Mouse (Mus musculus) cerebellum, adult 9-10 months (tissue): ENCODE results near the gene Efna4.
A peak's percentile ranks its signal among the peaks of the same experiment; 100 is the strongest.

ENCODE experiments used
- DNase-seq: peaks from one replicate; pipeline ENCODE4 v3.0.0; 2022

Efna4 gene

DNA sequence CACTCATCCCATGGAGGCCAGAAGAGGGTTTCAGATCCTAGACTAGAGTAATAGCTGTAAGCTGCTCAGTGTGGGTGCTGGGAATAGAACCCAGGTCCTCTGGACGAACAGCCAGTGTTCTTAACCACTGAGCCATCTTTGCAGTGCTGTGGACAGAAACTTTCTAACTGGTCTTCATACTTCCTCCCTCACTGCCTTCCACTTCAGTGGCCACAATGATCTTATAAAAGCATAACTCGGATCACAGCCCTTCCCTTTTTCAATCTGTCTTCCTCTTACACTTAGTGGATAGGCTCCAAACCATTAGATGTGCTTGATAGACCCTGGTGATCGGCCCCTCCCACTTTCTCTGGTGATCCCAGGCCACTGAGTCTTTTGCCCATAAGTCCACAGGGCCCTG lies 22.4 kb upstream of the Efna4 start:
- DNase-seq = no peak

DNA sequence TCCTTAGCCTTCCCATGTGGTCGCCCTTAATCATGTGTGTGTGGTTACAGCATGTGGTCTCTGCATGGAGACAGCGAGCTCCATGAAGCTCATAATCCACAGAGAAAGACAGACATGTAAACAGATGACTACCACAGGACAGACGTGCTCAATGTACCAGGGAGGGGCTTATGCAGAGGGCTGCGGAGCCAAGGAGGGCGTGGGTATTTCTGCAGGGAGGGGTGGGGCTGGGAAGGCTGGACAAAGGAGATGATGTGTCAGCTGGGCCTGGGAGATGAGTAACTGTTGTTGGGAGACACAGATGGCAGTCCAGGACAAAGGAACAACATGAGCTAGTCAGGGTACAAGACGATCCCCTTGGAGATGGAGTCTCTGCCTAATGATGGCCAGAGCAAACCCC lies 21.8 kb upstream of the Efna4 start:
- no peak for DNase-seq

DNA sequence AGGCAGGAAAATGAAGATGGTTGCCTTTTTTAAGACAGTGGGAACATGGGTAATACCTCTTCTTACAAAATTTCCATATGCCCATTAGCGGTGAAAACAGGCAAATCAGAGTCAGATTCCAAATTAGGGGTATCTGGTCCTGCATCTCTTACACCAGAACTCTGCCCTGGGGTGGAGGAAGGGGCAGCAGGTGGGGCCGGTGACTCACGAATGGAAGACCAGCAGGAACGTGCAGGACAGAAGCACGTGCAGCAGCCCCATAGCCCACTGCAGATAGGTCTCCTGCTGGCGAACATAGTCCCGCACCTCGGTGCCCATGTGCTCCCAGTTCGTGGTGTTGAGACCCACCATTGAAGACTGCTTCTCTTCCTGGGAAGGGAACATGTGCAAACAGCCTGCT lies 18.2 kb upstream of the Efna4 start:
- no peak for DNase-seq

DNA sequence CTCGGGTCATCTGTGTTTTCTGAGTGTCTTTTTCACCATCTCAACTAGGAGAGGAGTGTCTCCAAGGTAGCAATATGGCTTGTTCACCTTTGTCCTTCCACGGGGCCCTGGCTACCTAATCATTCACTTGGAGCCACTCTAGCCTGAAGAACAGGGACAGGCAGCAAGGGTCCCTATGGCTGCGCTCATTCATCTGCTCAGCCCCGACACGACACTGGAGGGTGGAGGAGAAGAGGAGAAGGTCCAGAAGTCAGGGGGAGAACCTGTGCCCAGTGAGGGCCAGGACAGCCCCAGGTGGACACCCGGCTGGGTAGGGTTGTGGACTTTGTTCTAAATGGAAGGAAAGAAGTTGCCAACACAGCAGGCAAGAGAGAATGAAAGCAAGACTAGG lies 17.7 kb upstream of the Efna4 start:
- DNase-seq = no peak

DNA sequence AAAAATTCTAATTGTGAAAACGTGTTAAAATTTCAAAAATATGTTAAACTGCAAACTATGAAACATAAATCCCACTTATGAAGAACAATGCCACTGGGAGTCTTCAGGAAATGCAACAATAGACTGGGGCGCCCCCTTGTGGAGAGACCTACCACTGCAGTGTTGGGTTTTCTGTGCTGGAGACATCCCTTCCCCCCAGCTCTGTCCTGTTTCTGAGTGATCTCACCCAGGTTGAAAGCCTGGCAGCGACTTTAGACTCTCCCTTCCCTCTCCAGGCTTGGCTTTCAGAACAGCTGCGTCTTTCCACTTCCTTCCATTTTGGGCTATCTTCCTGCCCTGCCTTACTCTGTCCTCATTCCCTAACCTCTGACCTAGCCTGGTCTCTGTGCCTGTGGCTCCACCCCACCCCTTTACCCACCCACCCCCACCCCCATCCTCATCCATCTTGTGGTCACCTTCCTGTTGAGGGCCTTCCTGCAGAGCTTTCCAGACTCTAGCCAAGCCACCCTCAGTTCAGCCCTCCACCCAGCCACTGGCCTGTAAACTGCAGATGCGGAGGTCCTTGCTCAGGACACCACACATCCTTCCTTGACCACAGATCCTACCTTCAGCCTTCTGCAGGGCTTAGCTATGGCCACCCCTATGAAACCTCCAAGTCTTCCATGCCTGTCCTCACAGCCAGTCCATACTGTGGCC lies 17.1 kb upstream of the Efna4 start:
- peak; percentile 91 for DNase-seq

DNA sequence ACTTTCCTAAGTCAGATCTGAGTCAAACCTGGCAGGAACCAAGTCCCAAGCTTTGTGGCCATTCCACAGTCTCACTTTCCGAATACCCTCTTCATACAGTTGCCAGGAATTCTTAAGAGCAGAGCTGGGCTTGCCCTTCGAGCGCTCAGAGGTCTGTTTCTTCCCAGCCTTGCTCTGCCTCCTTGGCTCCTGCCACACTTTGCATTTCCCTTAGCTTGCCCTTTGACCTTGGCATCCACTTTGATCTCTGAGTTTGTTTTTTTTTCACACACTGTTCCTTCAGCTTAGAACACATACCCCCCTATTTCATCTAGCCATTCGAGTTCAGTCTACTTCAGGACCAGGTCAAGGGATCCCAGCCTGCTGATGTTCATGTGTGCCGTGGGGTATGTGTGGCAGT lies 13.4 kb upstream of the Efna4 start:
- no peak for DNase-seq

DNA sequence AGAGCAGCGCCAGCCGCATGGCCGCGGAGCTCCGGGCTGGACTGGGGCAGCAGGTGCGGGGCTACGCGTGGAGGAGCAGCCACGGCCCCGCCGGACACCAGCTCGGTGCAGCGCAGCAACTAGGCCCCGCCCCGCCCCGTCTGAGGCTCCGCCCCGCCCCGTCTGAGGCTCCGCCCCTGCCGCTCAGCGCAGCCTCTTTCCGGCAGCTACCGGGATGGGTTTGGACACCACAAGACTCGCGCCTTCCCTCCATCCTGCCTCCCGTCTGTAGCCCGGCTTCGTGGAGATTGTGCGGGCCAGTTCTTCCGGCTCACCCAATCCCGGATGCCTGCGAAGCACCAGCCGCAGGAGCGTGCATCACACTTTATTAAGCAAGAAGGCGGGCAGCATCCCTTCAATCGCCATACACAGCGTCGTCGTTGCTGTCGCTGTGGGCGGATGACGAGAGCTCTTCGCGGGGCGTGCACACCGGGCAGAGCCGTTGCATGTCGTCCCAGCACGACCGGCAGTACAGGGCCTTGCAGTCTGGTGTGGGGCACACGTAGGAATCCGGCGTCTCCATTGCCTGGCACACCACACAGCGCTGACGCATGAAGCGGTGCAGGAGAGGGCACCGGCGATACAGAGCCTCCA lies 12.2 kb upstream of the Efna4 start, which contains the start of gene Adam15:
Adam15 (minus strand) TSS at position 128 of the 633 bp plus-strand sequence.
- DNase-seq = peak; percentile 94

DNA sequence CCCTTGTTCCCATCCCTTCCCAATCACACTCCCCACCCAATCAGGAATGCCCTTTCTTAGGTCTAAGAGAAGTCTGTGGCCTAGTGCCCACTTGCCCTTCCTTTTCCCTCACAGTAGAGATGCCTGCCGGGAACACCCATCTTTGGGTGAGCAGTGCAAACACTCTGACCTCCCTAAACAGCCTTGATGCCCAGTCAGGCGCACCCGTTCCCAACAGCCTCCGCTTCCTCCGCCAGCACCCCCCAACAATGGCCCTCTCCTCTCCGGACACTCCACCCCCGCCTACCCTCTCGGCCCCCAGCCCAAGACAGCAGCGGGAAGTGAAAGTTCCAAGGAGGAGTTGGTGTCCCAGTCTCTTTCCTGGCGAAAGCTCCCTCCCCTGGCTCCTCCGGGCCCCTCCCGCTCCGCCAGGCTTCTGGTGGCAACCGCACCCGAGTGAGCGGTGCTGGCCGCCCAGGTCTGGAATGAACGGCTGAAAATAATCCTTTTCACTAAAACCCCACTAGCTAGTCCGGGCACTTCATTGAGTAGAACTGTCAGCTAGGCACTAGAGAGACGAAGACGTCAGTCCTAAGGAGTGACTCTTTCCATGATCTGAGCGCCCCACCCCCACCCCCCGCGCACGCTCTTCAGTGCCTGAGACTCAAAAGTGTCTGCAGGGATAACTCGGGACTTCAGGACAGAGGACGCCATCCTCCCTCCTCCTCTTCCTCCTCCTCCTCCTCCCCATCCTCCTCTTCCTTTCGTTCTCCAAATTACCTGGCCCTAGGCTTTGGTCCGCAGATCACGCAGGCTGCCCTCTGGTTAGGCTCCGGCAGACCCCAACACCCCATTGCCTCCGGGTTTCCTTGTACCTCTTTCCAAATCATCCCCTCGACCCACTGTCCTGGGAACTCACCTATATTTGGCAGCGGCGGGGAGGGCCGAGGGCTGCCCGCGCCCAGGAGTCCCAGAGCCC lies 11.4 kb upstream of the Efna4 start:
- DNase-seq = peak; percentile 55

DNA sequence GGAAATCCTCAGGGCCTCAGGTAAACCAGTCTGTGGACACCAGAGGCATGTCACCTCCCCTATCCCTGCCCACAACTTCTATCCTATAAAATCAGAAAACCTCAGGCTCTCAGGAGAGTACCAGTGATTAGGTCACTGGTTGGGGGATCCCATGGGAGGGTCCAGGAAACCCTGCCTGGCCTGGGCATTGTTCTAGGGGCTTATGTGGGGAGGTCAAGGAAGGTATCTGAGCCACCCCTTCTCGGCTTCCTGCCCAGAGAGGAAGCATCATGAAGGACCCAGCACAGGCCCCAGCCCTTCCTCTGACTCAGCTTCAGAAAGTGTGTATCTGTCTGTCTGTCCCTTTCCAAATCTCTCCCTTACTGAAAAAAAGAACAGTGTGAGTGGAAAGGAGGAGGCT lies 10.1 kb upstream of the Efna4 start:
- no peak for DNase-seq

DNA sequence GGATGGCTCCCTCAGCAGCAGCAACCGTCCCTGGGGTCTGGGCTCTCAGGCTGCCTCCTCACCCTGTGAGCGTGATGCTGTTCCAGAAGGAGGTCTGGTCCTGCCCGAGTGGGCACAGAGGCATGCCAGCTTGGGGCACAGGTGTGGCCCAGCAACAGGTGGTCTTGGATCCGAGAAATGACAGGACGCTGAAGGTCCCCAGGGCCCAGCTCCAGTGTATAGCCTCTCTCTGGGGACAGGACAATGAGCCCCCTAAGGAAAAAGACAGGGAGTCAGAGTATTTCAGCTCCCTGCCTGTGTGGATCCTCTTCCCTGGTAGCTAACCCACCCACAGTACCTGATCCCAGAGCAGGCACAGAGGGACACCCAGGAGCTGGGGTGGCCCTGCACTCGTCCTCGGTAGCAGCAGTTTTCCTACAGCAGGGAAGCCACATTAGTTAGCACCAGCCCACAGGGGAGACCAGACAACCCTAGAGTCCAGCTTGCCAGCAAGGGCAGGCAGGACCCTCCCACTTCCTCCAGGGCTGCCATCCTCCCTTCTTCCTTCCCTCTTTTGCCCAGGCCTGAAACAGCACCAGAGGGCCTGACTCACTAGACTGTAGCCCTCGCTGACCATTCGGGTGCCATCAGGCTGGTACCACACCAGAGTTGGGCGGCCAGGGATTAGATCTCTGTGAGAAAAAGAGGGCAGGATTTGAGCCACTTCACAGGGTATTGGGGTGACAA lies 9.2 kb upstream of the Efna4 start:
- DNase-seq = no peak

DNA sequence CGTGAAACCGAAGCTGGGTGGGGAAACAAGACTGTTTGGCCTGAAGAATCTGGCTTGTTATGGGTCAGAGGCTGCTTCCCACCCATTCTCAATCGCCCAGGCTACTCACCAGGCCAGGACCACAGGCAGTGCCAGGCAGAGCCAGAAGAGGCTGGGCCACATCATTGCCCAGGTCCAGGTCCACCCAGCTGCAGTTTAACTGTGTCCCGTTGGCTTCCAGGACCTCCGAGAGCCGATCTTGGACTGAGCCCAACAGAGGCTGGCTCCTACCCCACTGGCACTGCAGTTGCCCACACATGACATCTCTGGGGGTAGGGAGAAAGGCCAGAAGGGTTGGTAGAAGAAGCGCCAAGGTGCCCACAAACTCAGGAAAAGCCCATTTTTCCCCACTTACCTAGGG lies 5.5 kb upstream of the Efna4 start:
- no peak for DNase-seq

DNA sequence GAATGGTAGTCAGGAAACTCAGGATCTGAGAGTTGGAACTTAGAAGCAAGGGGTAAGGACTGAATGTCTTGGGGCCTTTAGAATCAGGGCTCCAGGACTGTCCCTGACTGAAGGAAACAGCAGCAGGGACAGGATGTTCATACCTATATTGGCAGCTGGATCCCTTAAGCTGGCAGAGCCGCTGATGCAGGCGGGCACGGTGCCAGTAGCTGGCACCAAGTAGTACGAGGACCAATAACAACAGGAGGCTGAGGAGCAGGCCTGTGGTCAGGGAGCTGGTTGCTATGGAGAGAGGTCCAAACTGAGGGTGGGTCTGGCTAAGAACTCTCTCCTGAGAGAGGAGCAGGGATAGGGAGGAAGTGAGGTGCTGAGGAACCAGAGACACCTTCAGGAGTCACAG lies 4.0 kb upstream of the Efna4 start:
- DNase-seq = no peak

DNA sequence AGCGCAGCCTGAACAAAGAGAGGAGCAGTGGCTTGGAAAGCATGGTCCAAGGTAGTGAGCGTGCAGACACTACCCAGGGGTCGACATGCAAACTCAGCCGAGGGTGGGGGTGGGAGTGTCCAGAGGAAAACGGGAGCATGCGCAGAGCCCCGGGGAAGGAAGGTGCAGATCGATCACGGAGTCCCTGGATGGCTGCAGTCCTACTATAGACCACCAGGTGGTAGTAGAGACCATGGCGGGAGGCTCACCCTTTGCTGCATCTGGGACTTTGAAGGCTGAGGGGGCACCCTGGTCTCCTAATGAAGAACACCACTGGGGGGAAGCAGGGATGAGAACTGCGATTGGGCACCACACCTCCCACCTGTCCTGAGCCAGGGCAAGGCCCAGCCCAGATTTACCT lies 2.6 kb upstream of the Efna4 start:
- DNase-seq = peak; percentile 79

DNA sequence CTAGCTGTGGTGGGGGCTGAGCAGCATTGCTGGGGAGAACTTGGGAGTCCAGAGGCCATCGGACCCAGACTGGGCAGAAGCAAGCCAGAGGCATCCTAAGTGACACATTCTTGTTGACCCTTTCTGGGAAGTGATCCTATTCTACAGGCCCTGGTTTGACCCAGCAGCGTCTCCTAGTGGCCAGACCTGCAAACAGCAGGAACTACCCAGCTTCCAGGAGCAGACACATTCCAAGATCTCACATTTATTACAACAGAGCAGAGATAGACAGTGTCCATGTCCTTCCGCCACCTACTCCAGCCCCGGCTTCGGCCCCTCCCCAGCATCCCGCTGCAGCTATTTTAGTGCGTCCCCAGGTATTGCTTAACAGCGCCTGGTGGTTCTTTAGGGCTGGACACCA lies 1.6 kb upstream of the Efna4 start:
- DNase-seq = no peak

DNA sequence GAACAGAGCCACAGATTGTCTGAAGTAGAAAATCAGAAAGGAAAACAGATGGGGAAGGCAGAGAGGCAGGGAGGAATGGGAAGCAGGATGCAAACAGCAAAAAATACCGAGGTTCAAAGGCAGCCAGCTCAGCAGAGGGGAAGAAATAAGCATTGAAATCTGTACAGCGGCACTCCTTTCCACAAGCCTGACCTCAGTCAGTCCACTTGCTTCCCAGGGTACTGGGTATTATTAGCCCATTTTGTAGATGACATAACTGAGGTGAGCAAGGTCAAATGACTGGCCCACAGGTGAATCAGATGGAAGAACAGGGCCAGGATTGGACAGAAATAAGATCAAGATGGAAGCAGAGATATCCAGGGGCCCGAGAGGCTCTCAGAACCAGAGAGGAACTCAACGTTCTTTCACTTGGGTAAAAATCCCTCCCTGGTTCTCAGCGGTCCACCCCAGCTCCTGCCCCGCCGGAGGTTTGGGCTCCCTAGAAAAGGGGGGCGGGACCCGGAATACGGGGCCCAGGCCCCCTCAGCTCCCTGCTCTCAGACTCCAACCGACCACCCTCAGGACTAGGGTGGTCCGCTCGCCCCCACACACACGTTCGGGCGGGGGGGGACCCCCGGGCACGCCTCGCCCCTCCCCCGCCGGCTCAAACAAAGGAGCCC lies 637 bp downstream of the Efna4 start:
- DNase-seq = no peak

DNA sequence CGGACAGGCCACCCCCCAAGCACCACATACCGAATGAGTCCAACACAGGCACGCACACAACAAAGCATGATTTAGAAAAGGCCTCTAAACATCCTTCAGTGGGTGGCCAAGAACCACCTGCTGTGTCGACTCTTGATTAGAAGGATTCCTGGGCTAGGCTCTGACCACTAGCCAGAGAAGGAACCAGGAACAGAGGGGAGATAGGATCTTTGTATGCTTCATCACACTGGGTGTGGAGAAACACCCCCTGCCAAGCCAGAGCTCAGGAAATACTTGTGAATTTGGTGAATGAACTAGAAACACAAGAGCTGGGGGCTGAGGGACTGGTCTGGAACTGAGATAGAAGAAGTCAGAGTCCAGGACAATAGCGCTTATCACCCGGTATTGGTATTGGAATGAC lies 1.3 kb downstream of the Efna4 start:
- no peak for DNase-seq

DNA sequence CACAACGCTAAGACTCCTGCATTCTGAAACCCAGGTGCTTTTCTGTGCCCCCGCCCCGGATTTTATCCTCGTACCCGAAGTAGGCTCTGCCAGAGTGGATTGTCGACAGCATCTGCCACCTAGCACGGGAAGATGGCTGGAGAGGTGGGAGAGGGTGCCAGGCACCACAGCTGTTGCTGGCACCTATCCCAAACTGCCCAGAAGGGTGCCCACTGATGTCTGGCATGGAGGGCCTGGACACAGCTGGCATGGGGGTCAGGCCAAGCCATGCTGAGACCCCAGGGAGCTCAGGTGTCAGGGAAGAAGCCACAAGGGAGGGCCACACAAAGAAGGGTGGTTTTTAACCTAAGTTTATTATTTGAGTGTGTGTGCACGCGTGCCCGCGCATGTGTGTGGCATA lies 4.8 kb downstream of the Efna4 start:
- no peak for DNase-seq

DNA sequence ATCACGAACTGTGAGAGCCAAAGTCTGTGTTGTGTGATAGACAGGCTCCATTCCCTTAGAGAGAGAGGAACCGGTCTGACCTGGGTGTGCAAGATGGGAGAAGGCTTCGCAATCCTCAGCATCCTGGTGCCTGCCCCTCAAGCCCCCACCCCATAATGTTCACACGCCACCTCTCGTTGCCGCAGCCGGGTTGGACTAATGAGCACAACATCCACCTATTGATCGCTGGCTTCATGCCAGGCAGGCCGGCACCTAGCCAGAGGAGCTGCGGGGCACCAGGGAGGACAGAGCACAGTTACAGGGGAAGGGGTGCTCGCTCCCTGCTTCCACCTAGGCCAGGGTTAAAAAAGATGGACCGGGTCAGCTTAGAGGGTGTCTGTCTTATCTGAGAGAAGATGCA lies 5.4 kb downstream of the Efna4 start:
- DNase-seq = no peak

DNA sequence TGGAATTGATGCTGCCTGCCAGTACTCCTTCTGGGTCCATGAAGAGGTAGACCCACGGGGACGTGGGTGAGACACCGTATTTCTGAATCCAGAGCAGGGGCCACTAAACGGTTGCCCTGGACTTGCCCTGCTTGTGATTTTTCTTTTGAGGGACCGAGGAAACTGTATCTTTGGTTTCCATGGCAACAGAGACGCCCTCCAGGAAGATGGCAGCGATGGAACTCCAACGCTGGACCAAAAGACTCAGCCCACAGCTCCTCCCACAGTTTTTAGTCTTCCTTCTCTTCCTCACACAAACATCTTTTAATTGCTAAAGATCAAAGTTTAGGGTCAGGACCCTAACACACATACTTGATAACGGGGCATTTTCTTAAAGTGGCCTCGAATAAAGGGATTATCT lies 5.8 kb downstream of the Efna4 start:
- no peak for DNase-seq

DNA sequence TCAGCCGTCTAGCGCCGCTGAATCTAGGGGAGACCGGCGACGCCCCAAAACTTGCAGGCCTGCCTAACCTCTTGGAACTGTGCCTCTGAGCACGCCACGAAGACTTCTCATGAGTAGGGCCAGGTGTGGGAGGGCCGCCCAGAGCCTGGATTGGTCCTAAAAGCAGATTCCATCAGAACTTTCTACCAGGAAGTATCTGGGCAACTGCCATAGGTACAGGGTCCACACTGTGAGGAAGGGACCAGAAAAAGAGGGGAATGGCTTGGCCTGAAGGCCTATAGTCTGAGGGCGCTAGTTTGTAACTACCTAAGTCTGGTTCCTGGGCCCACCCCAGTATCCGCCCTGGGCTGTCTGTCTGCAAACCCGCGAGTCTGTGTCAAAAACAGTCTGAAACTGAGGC lies 6.3 kb downstream of the Efna4 start:
- no peak for DNase-seq

DNA sequence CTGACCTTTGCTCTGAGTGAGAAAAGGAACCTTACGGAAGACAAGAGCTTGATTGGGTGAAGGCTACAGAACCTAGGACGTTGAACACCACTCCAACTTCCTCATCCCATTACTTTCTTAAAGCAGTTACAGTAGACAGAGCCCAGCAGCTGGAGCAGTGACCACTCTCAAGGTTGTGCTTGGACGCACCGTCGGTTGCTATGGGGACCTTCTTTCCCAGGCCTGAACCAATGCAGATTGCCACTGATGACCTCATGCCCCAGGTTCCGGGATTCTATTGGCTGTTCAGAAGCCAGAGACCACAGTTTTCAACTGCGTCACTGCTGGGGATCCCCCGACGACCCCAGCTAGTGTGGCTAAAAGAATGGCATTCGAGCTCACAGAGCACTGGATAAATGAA lies 6.9 kb downstream of the Efna4 start:
- DNase-seq = no peak

DNA sequence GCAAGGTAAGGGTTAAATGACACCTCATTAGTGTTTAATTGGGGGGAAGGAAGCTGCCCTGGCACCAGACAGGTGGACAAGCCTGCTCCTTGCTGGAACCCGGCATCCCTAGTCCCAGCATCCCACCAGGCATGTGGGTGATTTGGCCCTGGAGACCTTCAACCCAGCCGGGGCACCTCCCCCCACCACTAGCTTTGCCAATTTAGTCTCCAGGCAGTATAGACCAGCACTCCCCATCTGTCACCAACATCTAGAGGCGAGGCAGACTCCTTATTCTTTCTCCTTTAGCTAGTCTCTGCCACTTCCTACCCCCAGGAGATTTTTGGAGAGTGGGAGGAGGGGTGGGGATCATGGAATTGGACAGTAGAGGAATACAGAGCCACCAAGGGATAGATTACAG lies 7.5 kb downstream of the Efna4 start:
- DNase-seq = no peak

DNA sequence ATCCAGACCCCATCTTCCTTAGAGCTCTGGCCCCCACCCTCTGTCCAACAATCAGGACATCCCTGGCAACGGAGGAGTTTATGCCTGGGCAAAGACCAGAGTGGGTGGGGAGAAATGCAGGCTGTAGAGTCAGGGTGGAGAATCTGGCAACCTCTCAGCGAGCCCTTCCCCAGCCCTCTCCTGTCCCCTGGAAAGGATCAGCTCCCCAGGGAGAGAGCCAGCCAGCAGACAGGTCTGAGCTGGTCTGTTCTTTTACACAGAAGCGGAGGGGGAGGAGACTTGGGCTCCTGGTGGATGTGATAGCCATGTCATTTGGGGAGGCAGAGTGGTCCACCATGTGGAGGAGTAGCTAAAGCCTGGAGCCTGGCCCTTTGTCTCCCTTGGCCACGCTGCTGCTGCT lies 9.2 kb downstream of the Efna4 start:
- no peak for DNase-seq
